Mouse (Mus musculus): Measurements from ENCODE around the gene Tns1.

DNA sequence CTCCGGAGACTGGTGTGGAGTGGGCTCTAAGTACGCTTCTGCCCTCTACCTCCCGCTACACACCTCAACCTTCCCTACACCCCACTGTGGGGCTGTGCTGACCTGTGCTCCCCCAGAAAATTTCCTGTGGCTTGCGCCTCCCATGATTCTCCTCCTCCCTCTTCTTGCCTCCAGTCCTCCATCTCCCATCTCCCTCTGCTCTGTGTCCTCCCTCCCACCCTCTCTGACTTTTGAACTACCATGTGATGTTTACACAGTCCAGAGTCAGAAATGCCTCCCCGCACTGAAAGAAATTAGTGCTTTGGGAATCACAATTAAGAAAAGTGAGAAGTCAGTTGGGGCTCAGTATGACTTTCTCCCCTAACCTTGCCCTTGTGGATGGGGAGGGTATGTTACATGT, 64.7 kb downstream of the Tns1 start:
- TF ChIP-seq CTCF (IDR thresholded peaks at IDR 0.05) = no peak
- TF ChIP-seq EP300 (IDR thresholded peaks at IDR 0.05; ENCODE audit: insufficient read depth, low read depth, low read length) = no peak

Measured in heart, adult 2 months (tissue).